9 mouse cellular contexts compared by ENCODE assay signal in genomic region chr5:140510012-140511000, GRCm38 (mm10). TPM values are rescaled to one million over a fixed set of nuclear protein-coding genes. Genes with fewer than 3 reads are reported as not detected.
A peak's percentile ranks its signal among the peaks of the same experiment; 100 is the strongest.
DNase-seq lines count a peak whose midpoint lies in the region; ATAC-seq and TF ChIP-seq lines count a peak whose summit lies in the region.
"Had no signal": no experiment of that assay in that cellular context is flagged by ENCODE, and none has a peak within 500 bp of the region (broad histone marks: within the 10 kb centered on the region; RNA-seq: fewer than 3 reads in every experiment).

No protein-coding gene starts in this region.

- no peak for TF ChIP-seq CTCF in liver, postnatal 0 days (IDR thresholded peaks at IDR 0.05; ENCODE audit: low read depth)

- H3K9ac ChIP-seq in liver, postnatal 0 days (replicated peaks), result no peak overlapping the region
- H3K9ac ChIP-seq in hindbrain, embryonic 11.5 days (ENCODE audit: low read depth, low read length), result no peak overlapping the region
- peak overlapping the region; percentile 25; the same call in 1 of the 2 replicates for H3K9ac ChIP-seq in neural tube, embryonic 14.5 days (replicated peaks; ENCODE audit: low read depth, low read length)
- H3K9ac ChIP-seq: liver, embryonic 14.5 days had no signal

- no peaks in the 10 kb centered on the region for H3K27me3 ChIP-seq in liver, postnatal 0 days (ENCODE audit: insufficient read depth, low read length)
- H3K27me3 ChIP-seq in hindbrain, embryonic 11.5 days (ENCODE audit: control insufficient read depth, insufficient read depth, low read length), result no peaks in the 10 kb centered on the region
- H3K27me3 ChIP-seq in neural tube, embryonic 14.5 days (ENCODE audit: control insufficient read depth, insufficient read depth, low read length), result no peaks in the 10 kb centered on the region

- no peak overlapping the region for H3K4me3 ChIP-seq in liver, postnatal 0 days (ENCODE audit: low read depth, low read length)
- no peak overlapping the region for H3K4me3 ChIP-seq in hindbrain, embryonic 11.5 days (ENCODE audit: low read depth, low read length)
- H3K4me3 ChIP-seq in neural tube, embryonic 14.5 days (ENCODE audit: low read depth, low read length), result no peak overlapping the region

- peak overlapping the region; percentile 81 for H3K27ac ChIP-seq in liver, postnatal 0 days (ENCODE audit: low read depth)
- 0 out of 2 replicates have a peak overlapping the region, but pooled peaks have one; percentile 24 for H3K27ac ChIP-seq in hindbrain, embryonic 11.5 days (ENCODE audit: low read depth, low read length)
- H3K27ac ChIP-seq in neural tube, embryonic 14.5 days (ENCODE audit: low read depth, low read length), result peak overlapping the region; percentile 23; the same call in 1 of the 2 replicates
- H3K27ac ChIP-seq: liver, embryonic 14.5 days had no signal

- H3K9me3 ChIP-seq in liver, postnatal 0 days (ENCODE audit: low read length), result no peaks in the 10 kb centered on the region
- no peaks in the 10 kb centered on the region for H3K9me3 ChIP-seq in hindbrain, embryonic 11.5 days (ENCODE audit: control insufficient read depth, low read length)
- H3K9me3 ChIP-seq in neural tube, embryonic 14.5 days (ENCODE audit: control insufficient read depth, low read length), result no peaks in the 10 kb centered on the region

- H3K36me3 ChIP-seq in liver, postnatal 0 days (replicated peaks; ENCODE audit: insufficient read depth, low read length), result no peaks in the 10 kb centered on the region
- no peaks in the 10 kb centered on the region for H3K36me3 ChIP-seq in hindbrain, embryonic 11.5 days (ENCODE audit: control insufficient read depth, insufficient read depth, low read length)
- no peaks in the 10 kb centered on the region for H3K36me3 ChIP-seq in neural tube, embryonic 14.5 days (ENCODE audit: control insufficient read depth, insufficient read depth, low read length)

- peak; percentile 34 for DNase-seq in adrenal gland, postnatal 10 days
- DNase-seq in adrenal gland, adult 18-20 months (ENCODE audit: low spot score in 2 of 2), result no peak
- DNase-seq in liver, postnatal 0 days, result no peak
- DNase-seq in liver, result no peak
- DNase-seq in hindbrain, embryonic 11.5 days (ENCODE audit: low spot score), result no peak
- no peak for DNase-seq in adrenal gland, adult 2 months
- DNase-seq in c-Kit-positive CD71-positive TER-119-positive erythroid progenitor cells, embryonic 14.5 days (ENCODE audit: low spot score), result no peak

- TF ChIP-seq EP300 in liver, postnatal 0 days (IDR thresholded peaks at IDR 0.05; ENCODE audit: low read depth), result no peak

- ATAC-seq in liver, postnatal 0 days, result no peak
- ATAC-seq in hindbrain, embryonic 11.5 days (ENCODE audit: low FRiP score), result no peak
- no peak for ATAC-seq in neural tube, embryonic 14.5 days (ENCODE audit: low read depth)

- 59% methylated on average over 27 of the region's 27 CpGs for WGBS in liver, postnatal 0 days (ENCODE audit: insufficient replicate concordance)
- WGBS in hindbrain, embryonic 11.5 days, result 54% methylated on average over 27 of the region's 27 CpGs
- WGBS in neural tube, embryonic 14.5 days, result 37% methylated on average over 27 of the region's 27 CpGs

- H3K4me2 ChIP-seq in liver, postnatal 0 days (ENCODE audit: low read depth, low read length), result peak overlapping the region; percentile 30
- H3K4me2 ChIP-seq in hindbrain, embryonic 11.5 days (replicated peaks; ENCODE audit: low read depth, low read length), result no peak overlapping the region
- H3K4me2 ChIP-seq in neural tube, embryonic 14.5 days (ENCODE audit: low read depth, low read length), result peak overlapping the region; percentile 14; the same call in 1 of the 2 replicates

- peaks cover 33% of the 10 kb centered on the region for H3K4me1 ChIP-seq in liver, postnatal 0 days (ENCODE audit: insufficient read depth)
- H3K4me1 ChIP-seq in hindbrain, embryonic 11.5 days (replicated peaks; ENCODE audit: control insufficient read depth, insufficient read depth, low read length), result peaks cover 9% of the 10 kb centered on the region
- H3K4me1 ChIP-seq in neural tube, embryonic 14.5 days (ENCODE audit: control insufficient read depth, insufficient read depth, low read length), result peaks cover 31% of the 10 kb centered on the region

RNA-seq across cellular contexts. Expression of gene Chst12, which starts 5.0 kb away (rescaled TPM):
- 10 to 100 TPM; 10.9 to 13.9 TPM for total RNA-seq in adrenal gland, postnatal 10 days (2021)
- 10 to 100 TPM in 1 of 2 experiments, 1 to 10 TPM in 1; 6.3 to 10.6 TPM for total RNA-seq in adrenal gland, adult 18-20 months (2021)
- polyA plus RNA-seq in liver, postnatal 0 days (2015; fragmentation: Nextera tagmentation; extraction: Ambion mirVana), result 8.6 and 9.1 TPM in 2 replicates
- 9.7 and 10.8 TPM in 2 replicates for polyA plus RNA-seq in hindbrain, embryonic 11.5 days (2014; fragmentation: Nextera tagmentation; extraction: Ambion mirVana)
- 22.6 and 23.8 TPM in 2 replicates for polyA plus RNA-seq in neural tube, embryonic 14.5 days (2014; fragmentation: Nextera tagmentation; extraction: Ambion mirVana)
- 10 to 100 TPM in 1 of 2 experiments, 1 to 10 TPM in 1; 9.7 to 17.4 TPM for total RNA-seq in adrenal gland, adult 2 months (2021)
- polyA plus RNA-seq in adrenal gland, adult 2 months (2012; rRNA removed), result 16.6 and 16.7 TPM in 2 replicates

RNA-seq across cellular contexts. Expression of gene Grifin, which starts 54.6 kb away (rescaled TPM):
- total RNA-seq in adrenal gland, postnatal 10 days (2021), result not detected
- not detected for total RNA-seq in adrenal gland, adult 18-20 months (2021)
- polyA plus RNA-seq in liver, postnatal 0 days (2015; fragmentation: Nextera tagmentation; extraction: Ambion mirVana), result not detected in 2 replicates
- polyA plus RNA-seq in hindbrain, embryonic 11.5 days (2014; fragmentation: Nextera tagmentation; extraction: Ambion mirVana), result not detected in 2 replicates
- not detected in 2 replicates for polyA plus RNA-seq in neural tube, embryonic 14.5 days (2014; fragmentation: Nextera tagmentation; extraction: Ambion mirVana)
- not detected for total RNA-seq in adrenal gland, adult 2 months (2021)
- not detected in 2 replicates for polyA plus RNA-seq in adrenal gland, adult 2 months (2012; rRNA removed)

Comparison
In these comparisons a context has a peak if more than half of its experiments do, and no peak if none do; other contexts are left out.
1. H3K27ac ChIP-seq: peak in every context shown above with its lines; median percentile 81 in liver, postnatal 0 days; 24 in hindbrain, embryonic 11.5 days; 23 in neural tube, embryonic 14.5 days.